Mouse (Mus musculus): Measurements from ENCODE around the gene Ankrd23. TPM values are rescaled to one million over a fixed set of nuclear protein-coding genes. Genes with fewer than 3 reads are reported as not detected.

Ankrd23 gene
- 22.4 TPM for total RNA-seq (2023)

GRCm38 (mm10) chr1:36536783-36537182 lies at the start of gene Ankrd23:
Gene Ankrd23 (minus strand): TSS chr1:36536883.

GRCm38 (mm10) chr1:36558031-36558993 lies 21.6 kb upstream of the Ankrd23 start, which contains the start of gene Sema4c:
Gene Sema4c (minus strand): TSS chr1:36558349.

GRCm38 (mm10) chr1:36546888-36547471 lies 10.3 kb upstream of the Ankrd23 start, which contains the start of gene Ankrd39:
Gene Ankrd39 (minus strand): TSS chr1:36547445.

GRCm38 (mm10) chr1:36539186-36539585 lies 2.5 kb upstream of the Ankrd23 start, which contains the start of gene Gm42417:
Gene Gm42417 (minus strand): TSS chr1:36539429.

GRCm38 (mm10) chr1:36511289-36512021 lies 25.2 kb downstream of the Ankrd23 start, which contains the start of gene Cnnm3:
Gene Cnnm3 (plus strand): TSS chr1:36511867.

Other genes starting within 250 kb of the Ankrd23 start
- 906 TPM for gene Arid5a, start 229.2 kb downstream of the Ankrd23 start, total RNA-seq (2023)
- gene Kansl3, start 167.7 kb downstream of the Ankrd23 start, total RNA-seq (2023): 104 TPM
- gene Fer1l5, start 164.6 kb downstream of the Ankrd23 start, total RNA-seq (2023): not detected
- gene Lman2l, start 91.6 kb downstream of the Ankrd23 start, total RNA-seq (2023): 24.4 TPM
- gene Cnnm4, start 65.3 kb downstream of the Ankrd23 start, total RNA-seq (2023): 24.2 TPM
- gene Cnnm3, start 25.0 kb downstream of the Ankrd23 start, total RNA-seq (2023): 39.4 TPM
- gene Gm42417, start 2.5 kb upstream of the Ankrd23 start, total RNA-seq (2023): not detected
- 22.5 TPM for gene Ankrd39, start 10.6 kb upstream of the Ankrd23 start, total RNA-seq (2023)
- gene Sema4c, start 21.5 kb upstream of the Ankrd23 start, total RNA-seq (2023): 0.64 TPM
- gene Fam178b, start 146.3 kb upstream of the Ankrd23 start, total RNA-seq (2023): 0.88 TPM
- 221 TPM for gene Cox5b, start 154.6 kb upstream of the Ankrd23 start, total RNA-seq (2023)
- not detected for gene 4933424G06Rik, start 173.3 kb upstream of the Ankrd23 start, total RNA-seq (2023)
- gene Actr1b, start 177.5 kb upstream of the Ankrd23 start, total RNA-seq (2023): 324 TPM
- 215 TPM for gene Zap70, start 224.9 kb upstream of the Ankrd23 start, total RNA-seq (2023)

Data from CD4-positive naive resting alpha-beta T cell, adult 76 days (primary cell).